In the genomic region with DNA sequence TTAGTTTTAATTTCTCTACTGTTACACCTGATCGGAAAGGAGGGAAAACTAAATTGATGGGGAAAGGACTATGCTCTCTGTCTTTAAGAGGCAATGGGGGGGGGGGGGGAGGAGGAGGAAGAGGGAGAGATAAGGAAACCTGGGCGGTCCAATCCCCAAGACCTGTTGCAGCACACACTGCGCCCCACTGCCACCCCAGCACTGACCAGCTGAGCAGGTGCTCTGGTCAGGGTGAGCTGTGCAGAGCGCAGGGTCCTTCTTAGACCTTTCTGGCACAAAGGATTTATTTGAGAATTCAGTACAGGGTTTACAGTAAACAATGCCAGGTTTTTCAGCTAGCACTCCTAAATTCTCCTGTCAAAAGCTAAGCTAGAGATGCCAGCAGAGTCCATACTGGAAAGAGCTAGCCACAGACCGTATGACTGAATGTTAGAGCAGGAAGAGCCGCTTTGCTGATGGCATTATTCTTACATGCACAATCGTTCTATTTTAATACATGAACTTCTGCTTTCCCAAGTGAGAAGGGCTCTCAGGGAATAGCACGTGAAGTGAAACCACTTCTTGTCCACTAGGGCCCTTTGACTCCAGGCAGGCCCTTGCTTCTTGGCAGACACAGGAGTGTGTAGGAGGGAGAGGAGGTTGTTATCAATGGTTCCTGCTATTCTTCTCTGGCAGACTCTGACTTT, we compare ENCODE assay signal across 8 mouse cellular contexts. TPM values are rescaled to one million over a fixed set of nuclear protein-coding genes. Genes with fewer than 3 reads are reported as not detected.
DNase-seq lines count a peak whose midpoint lies in the region; ATAC-seq and TF ChIP-seq lines count a peak whose summit lies in the region.

No protein-coding gene starts in this region.

- TF ChIP-seq CTCF in left cerebral cortex, adult 2 months (IDR thresholded peaks at IDR 0.05) = no peak; the same call in none of the 2 replicates
- TF ChIP-seq CTCF in liver, embryonic 14.5 days (IDR thresholded peaks at IDR 0.05; ENCODE audit: low read depth) = peak; percentile 17; the same call in 1 of the 2 replicates

- H3K27me3 ChIP-seq in embryonic facial prominence, embryonic 13.5 days = no peaks in the 10 kb centered on the region
- H3K27me3 ChIP-seq in liver, embryonic 14.5 days (ENCODE audit: control insufficient read depth, insufficient read depth, low read length) = no peaks in the 10 kb centered on the region
- H3K27me3 ChIP-seq in neural tube, embryonic 14.5 days (ENCODE audit: control insufficient read depth, insufficient read depth, low read length) = no peaks in the 10 kb centered on the region

- peak overlapping the region; percentile 24; the same call in 1 of the 2 replicates for H3K27ac ChIP-seq in left cerebral cortex, adult 2 months
- peak overlapping the region; percentile 49 for H3K27ac ChIP-seq in embryonic facial prominence, embryonic 13.5 days
- H3K27ac ChIP-seq in liver, embryonic 14.5 days = peak overlapping the region; percentile 20; the same call in 1 of the 2 replicates
- no peak overlapping the region for H3K27ac ChIP-seq in neural tube, embryonic 14.5 days (ENCODE audit: low read depth, low read length)

- no peak for DNase-seq in left cerebral cortex, adult 2 months (ENCODE audit: extremely low spot score in 1 of 2, low spot score in 2 of 2)
- no peak for DNase-seq in left cerebral cortex, adult 8-10 months (ENCODE audit: low spot score in 2 of 2)
- DNase-seq in heart, postnatal 14 days = peak; percentile 36 to 53
- no peak for DNase-seq in liver, embryonic 14.5 days (ENCODE audit: low read depth in 3 of 3, low spot score in 3 of 3)
- DNase-seq in left cerebral cortex, adult 9 months (ENCODE audit: low spot score in 2 of 2) = no peak
- no peak for DNase-seq in urinary bladder, postnatal 36 days (ENCODE audit: low spot score in 2 of 2)

- H3K9me3 ChIP-seq in embryonic facial prominence, embryonic 13.5 days = 0 out of 2 replicates have a peak, but pooled peaks cover 6% of the 10 kb centered on the region
- no peaks in the 10 kb centered on the region for H3K9me3 ChIP-seq in liver, embryonic 14.5 days (ENCODE audit: control insufficient read depth, low read length)
- H3K9me3 ChIP-seq in neural tube, embryonic 14.5 days (ENCODE audit: control insufficient read depth, low read length) = no peaks in the 10 kb centered on the region

- H3K36me3 ChIP-seq in embryonic facial prominence, embryonic 13.5 days = no peaks in the 10 kb centered on the region
- H3K36me3 ChIP-seq in liver, embryonic 14.5 days (replicated peaks; ENCODE audit: control insufficient read depth, insufficient read depth, low read depth) = no peaks in the 10 kb centered on the region
- H3K36me3 ChIP-seq in neural tube, embryonic 14.5 days (ENCODE audit: control insufficient read depth, insufficient read depth, low read length) = no peaks in the 10 kb centered on the region

- ATAC-seq in embryonic facial prominence, embryonic 13.5 days (ENCODE audit: insufficient number of reproducible peaks, insufficient read depth, low FRiP score, low TSS enrichment, low read depth) = no peak
- no peak for ATAC-seq in liver, embryonic 14.5 days (ENCODE audit: insufficient read depth)
- ATAC-seq in neural tube, embryonic 14.5 days (ENCODE audit: low read depth) = 0 out of 2 replicates have a peak, but pooled peaks have one; percentile 33

- WGBS in embryonic facial prominence, embryonic 13.5 days = 55% methylated on average over 8 of the region's 8 CpGs
- WGBS in liver, embryonic 14.5 days (ENCODE audit: insufficient replicate concordance) = 23% methylated on average over 8 of the region's 8 CpGs
- WGBS in neural tube, embryonic 14.5 days = 75% methylated on average over 8 of the region's 8 CpGs

- H3K4me1 ChIP-seq in embryonic facial prominence, embryonic 13.5 days = peaks cover 12% of the 10 kb centered on the region
- H3K4me1 ChIP-seq in liver, embryonic 14.5 days (replicated peaks; ENCODE audit: control insufficient read depth in 2 of 2, insufficient read depth in 2 of 2, low read length in 1 of 2) = peaks cover 0 to 16% of the 10 kb centered on the region in 2 experiments; a peak in 2 of 4 replicates
- no peaks in the 10 kb centered on the region for H3K4me1 ChIP-seq in neural tube, embryonic 14.5 days (ENCODE audit: control insufficient read depth, insufficient read depth, low read length)

- intact Hi-C loops in left cerebral cortex, adult 2 months (cut with DNase I) = loop anchor here (10.0 kb wide), 4 partner anchors 81 to 361 kb away; partner anchors contain the start of gene Tlr6
- intact Hi-C loops in heart, postnatal 14 days (cut with DNase I) = loop anchor here (10.0 kb wide), 3 partner anchors 81 to 361 kb away; partner anchors contain the start of gene Tlr6

- H3K4me3 ChIP-seq in left cerebral cortex, adult 2 months = no peak overlapping the region
- H3K4me3 ChIP-seq in embryonic facial prominence, embryonic 13.5 days = no peak overlapping the region
- H3K4me3 ChIP-seq in liver, embryonic 14.5 days (ENCODE audit: insufficient read depth in 1 of 2, low read depth in 2 of 2, low read length in 2 of 2) = no peak overlapping the region
- H3K4me3 ChIP-seq in neural tube, embryonic 14.5 days (ENCODE audit: low read depth, low read length) = no peak overlapping the region

- no peak for TF ChIP-seq EP300 in liver, embryonic 14.5 days (IDR thresholded peaks at IDR 0.05; ENCODE audit: low read depth)

- H3K4me2 ChIP-seq in embryonic facial prominence, embryonic 13.5 days = no peak overlapping the region; the same call in 1 of the 2 replicates
- peak overlapping the region; percentile 41 for H3K4me2 ChIP-seq in liver, embryonic 14.5 days (ENCODE audit: low read depth)
- H3K4me2 ChIP-seq in neural tube, embryonic 14.5 days (ENCODE audit: low read depth, low read length) = no peak overlapping the region

- H3K9ac ChIP-seq in embryonic facial prominence, embryonic 13.5 days = no peak overlapping the region
- H3K9ac ChIP-seq in liver, embryonic 14.5 days (replicated peaks) = no peak overlapping the region; the same call in 1 of the 2 replicates
- no peak overlapping the region for H3K9ac ChIP-seq in neural tube, embryonic 14.5 days (replicated peaks; ENCODE audit: low read depth, low read length)

RNA-seq across cellular contexts. Expression of gene Tlr1, which starts 49.3 kb away (rescaled TPM):
- under 1 TPM in 1 of 2 experiments, not detected in 1; 0.38 TPM for total RNA-seq in left cerebral cortex, adult 2 months (2021)
- total RNA-seq in left cerebral cortex, adult 8-10 months (2022) = under 1 TPM; 0.13 to 0.89 (median 0.62) TPM
- polyA plus RNA-seq in embryonic facial prominence, embryonic 13.5 days (2015; fragmentation: Nextera tagmentation; extraction: Ambion mirVana) = 0.72 and 0.76 TPM in 2 replicates
- under 1 TPM; 0.34 to 0.43 TPM for total RNA-seq in heart, postnatal 14 days (2021)
- 1.1 and 1.4 TPM in 2 replicates for polyA plus RNA-seq in liver, embryonic 14.5 days (2012; rRNA removed)
- polyA plus RNA-seq in liver, embryonic 14.5 days (2014; fragmentation: Nextera tagmentation; extraction: Ambion mirVana) = 1.1 and 1.4 TPM in 2 replicates
- 0.11 and 0.61 TPM in 2 replicates for polyA plus RNA-seq in neural tube, embryonic 14.5 days (2014; fragmentation: Nextera tagmentation; extraction: Ambion mirVana)

Comparison
In these comparisons a context has a peak if more than half of its experiments do, and no peak if none do; other contexts are left out.
1. DNase-seq: peak in heart, postnatal 14 days (2 of 2); none in left cerebral cortex, adult 2 months (0 of 2), left cerebral cortex, adult 8-10 months (0 of 2), liver, embryonic 14.5 days (0 of 3), left cerebral cortex, adult 9 months (0 of 2) and urinary bladder, postnatal 36 days (0 of 2).